25 mouse cellular contexts compared by ENCODE assay signal in the genomic region with DNA sequence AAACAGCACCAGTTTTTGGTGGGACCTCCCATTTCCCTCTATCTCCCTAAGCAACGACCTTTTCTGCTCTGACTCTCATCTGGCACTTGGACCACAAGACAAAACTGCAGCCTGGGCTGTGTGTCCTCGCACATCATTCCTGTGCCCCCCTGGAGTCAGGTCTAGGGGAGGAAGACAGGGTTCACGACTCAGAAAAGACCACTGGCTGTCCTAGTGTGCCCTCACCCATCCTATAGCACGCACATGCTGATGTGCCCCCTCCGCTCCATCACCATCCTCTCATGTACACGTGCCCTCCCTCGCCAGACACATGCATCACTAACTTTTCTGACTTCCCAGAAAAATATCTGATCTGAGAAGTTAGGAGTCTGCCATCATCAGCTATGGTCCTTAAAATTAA. TPM values are rescaled to one million over a fixed set of nuclear protein-coding genes. Genes with fewer than 3 reads are reported as not detected.
DNase-seq lines count a peak whose midpoint lies in the region; ATAC-seq and TF ChIP-seq lines count a peak whose summit lies in the region.
"Had no signal": no experiment of that assay in that cellular context is flagged by ENCODE, and none has a peak within 500 bp of the region (broad histone marks: within the 10 kb centered on the region; RNA-seq: fewer than 3 reads in every experiment).

No protein-coding gene starts in this region.

- no peak overlapping the region for H3ac ChIP-seq in myocyte (ENCODE audit: control insufficient read depth, insufficient read length)

- peak overlapping the region; percentile 68 for H3K4me3 ChIP-seq in gastrocnemius, adult 2 months
- no peak overlapping the region for H3K4me3 ChIP-seq in embryonic facial prominence, embryonic 12.5 days
- no peak overlapping the region for H3K4me3 ChIP-seq in embryonic facial prominence, embryonic 15.5 days (replicated peaks)
- H3K4me3 ChIP-seq in myocyte = peak overlapping the region; percentile 89
- H3K4me3 ChIP-seq: erythroblast, embryonic 14.5 days; forebrain, embryonic 15.5 days; heart, embryonic 13.5 days; hindbrain, embryonic 12.5 days had no signal

- ATAC-seq in embryonic facial prominence, embryonic 12.5 days (ENCODE audit: insufficient number of reproducible peaks, insufficient read depth, low FRiP score, low TSS enrichment) = no peak
- no peak for ATAC-seq in embryonic facial prominence, embryonic 15.5 days (ENCODE audit: insufficient number of reproducible peaks, low FRiP score, low TSS enrichment, low read depth)
- ATAC-seq in activated CD4-positive, CD25-positive, alpha-beta regulatory T cell, adult 4 months = no peak
- ATAC-seq: forebrain, embryonic 15.5 days; hindbrain, embryonic 16.5 days; inflammation-experienced regulatory T-cells, adult 6 months; intestine, postnatal 0 days; Patski had no signal

- H3K9me3 ChIP-seq in embryonic facial prominence, embryonic 12.5 days = no peaks in the 10 kb centered on the region
- no peaks in the 10 kb centered on the region for H3K9me3 ChIP-seq in embryonic facial prominence, embryonic 15.5 days (replicated peaks)
- H3K9me3 ChIP-seq: forebrain, embryonic 15.5 days; heart, embryonic 13.5 days; hindbrain, embryonic 12.5 days had no signal

- no peak for TF ChIP-seq CTCF in gastrocnemius, adult 2 months (IDR thresholded peaks at IDR 0.05)

- intact Hi-C loops in gastrocnemius, adult 2 months (cut with DNase I) = no loop called here

- peak overlapping the region; percentile 83; the same call in 1 of the 2 replicates for H3K4me2 ChIP-seq in embryonic facial prominence, embryonic 12.5 days (replicated peaks)
- peak overlapping the region; percentile 58; the same call in 1 of the 2 replicates for H3K4me2 ChIP-seq in embryonic facial prominence, embryonic 15.5 days (replicated peaks)
- peak overlapping the region; percentile 88 for H3K4me2 ChIP-seq in myocyte (ENCODE audit: low read depth)
- H3K4me2 ChIP-seq: forebrain, embryonic 15.5 days; heart, embryonic 13.5 days; hindbrain, embryonic 12.5 days had no signal

- no peak for DNase-seq in gastrocnemius, adult 2 months
- no peak for DNase-seq in gastrocnemius, adult 8-10 months (ENCODE audit: low spot score in 2 of 2)
- no peak for DNase-seq in cerebellum, postnatal 10 days
- DNase-seq: adrenal gland, adult 2 months; adrenal gland, postnatal 36 days; cerebellum, adult 11 months; cerebellum, adult 9-10 months; gastrocnemius, postnatal 25 days; heart, postnatal 4 days had no signal

- H3K27ac ChIP-seq in gastrocnemius, adult 2 months = peak overlapping the region; percentile 75; the same call in 1 of the 2 replicates
- H3K27ac ChIP-seq in embryonic facial prominence, embryonic 12.5 days = no peak overlapping the region
- 0 out of 2 replicates have a peak overlapping the region, but pooled peaks have one; percentile 86 for H3K27ac ChIP-seq in embryonic facial prominence, embryonic 15.5 days (replicated peaks)
- H3K27ac ChIP-seq: forebrain, embryonic 15.5 days; heart, embryonic 13.5 days; hindbrain, embryonic 12.5 days had no signal

- H3K27me3 ChIP-seq in embryonic facial prominence, embryonic 12.5 days = no peaks in the 10 kb centered on the region
- H3K27me3 ChIP-seq in embryonic facial prominence, embryonic 15.5 days = no peaks in the 10 kb centered on the region
- H3K27me3 ChIP-seq in myocyte (ENCODE audit: control insufficient read depth, insufficient read depth, insufficient read length) = no peaks in the 10 kb centered on the region
- H3K27me3 ChIP-seq: CH12.LX; forebrain, embryonic 15.5 days; heart, embryonic 13.5 days; hindbrain, embryonic 12.5 days; Patski had no signal

- TF ChIP-seq POLR2A in myocyte (IDR thresholded peaks at IDR 0.05; ENCODE audit: insufficient read length, low read depth) = peak; percentile 26

- H3K36me3 ChIP-seq in embryonic facial prominence, embryonic 12.5 days = peaks cover 25% of the 10 kb centered on the region
- peaks cover 10% of the 10 kb centered on the region; the same call in 1 of the 2 replicates for H3K36me3 ChIP-seq in embryonic facial prominence, embryonic 15.5 days
- peaks cover 30% of the 10 kb centered on the region for H3K36me3 ChIP-seq in myocyte (ENCODE audit: control insufficient read depth, insufficient read depth)
- H3K36me3 ChIP-seq: forebrain, embryonic 15.5 days; hindbrain, embryonic 12.5 days had no signal

- peaks cover 28% of the 10 kb centered on the region for H3K4me1 ChIP-seq in embryonic facial prominence, embryonic 12.5 days
- H3K4me1 ChIP-seq in embryonic facial prominence, embryonic 15.5 days = peaks cover 31% of the 10 kb centered on the region
- H3K4me1 ChIP-seq: forebrain, embryonic 15.5 days had no signal

- 85% methylated on average over 7 of the region's 7 CpGs for WGBS in embryonic facial prominence, embryonic 12.5 days
- 76% methylated on average over 7 of the region's 7 CpGs for WGBS in embryonic facial prominence, embryonic 15.5 days

- peaks cover 52% of the 10 kb centered on the region for H3K79me2 ChIP-seq in myocyte (ENCODE audit: control insufficient read depth, insufficient read depth)

- no peak overlapping the region for H3K9ac ChIP-seq in embryonic facial prominence, embryonic 12.5 days
- no peak overlapping the region for H3K9ac ChIP-seq in embryonic facial prominence, embryonic 15.5 days
- H3K9ac ChIP-seq: forebrain, embryonic 15.5 days; hindbrain, embryonic 12.5 days had no signal

TF ChIP-seq in myocyte, 11 proteins besides CTCF, POLR2A, EP300 and RAD21:
- TF ChIP-seq TCF3 (IDR thresholded peaks at IDR 0.05; ENCODE audit: insufficient read length, low read depth) = no peak
- peak; percentile 53 for TF ChIP-seq POLR2AphosphoS2 (IDR thresholded peaks at IDR 0.05; ENCODE audit: insufficient read length, low read depth)
- TF ChIP-seq E2F4 (IDR thresholded peaks at IDR 0.05; ENCODE audit: insufficient read depth) = no peak
- no peak for TF ChIP-seq USF1 (IDR thresholded peaks at IDR 0.05; ENCODE audit: low read depth)

RNA-seq across cellular contexts. Expression of gene Serpinf1, which starts 2.5 kb away (rescaled TPM):
- 100 to 1,000 TPM in 1 of 2 experiments, 10 to 100 TPM in 1; 55.5 to 168 TPM for total RNA-seq in gastrocnemius, adult 2 months (2021)
- 10 to 100 TPM; 21.1 to 74.1 (median 37.8) TPM for total RNA-seq in gastrocnemius, adult 8-10 months (2022)
- 224 and 237 TPM in 2 replicates for polyA plus RNA-seq in embryonic facial prominence, embryonic 12.5 days (2016; fragmentation: Nextera tagmentation; extraction: Ambion mirVana)
- polyA plus RNA-seq in embryonic facial prominence, embryonic 15.5 days (2015; fragmentation: Nextera tagmentation; extraction: Ambion mirVana) = 393 and 406 TPM in 2 replicates
- polyA plus RNA-seq in myocyte (2012; fragmentation: generic; extraction: Trizol) = 911 TPM
- polyA plus RNA-seq in activated CD4-positive, CD25-positive, alpha-beta regulatory T cell, adult 4 months (2017; shearing (Covaris generic)) = 1 to 10 TPM; 1.8 to 3.9 TPM

RNA-seq across cellular contexts. Expression of gene Serpinf2, which starts 19.4 kb away (rescaled TPM):
- total RNA-seq in gastrocnemius, adult 2 months (2021) = not detected
- under 1 TPM in 1 of 4 experiments, not detected in 3; 0.38 TPM for total RNA-seq in gastrocnemius, adult 8-10 months (2022)
- polyA plus RNA-seq in embryonic facial prominence, embryonic 12.5 days (2016; fragmentation: Nextera tagmentation; extraction: Ambion mirVana) = 0.08 and 0.14 TPM in 2 replicates
- 0.09 TPM in 1 of 2 replicates, not detected in the other for polyA plus RNA-seq in embryonic facial prominence, embryonic 15.5 days (2015; fragmentation: Nextera tagmentation; extraction: Ambion mirVana)
- polyA plus RNA-seq in myocyte (2012; fragmentation: generic; extraction: Trizol) = 0.06 TPM
- not detected for polyA plus RNA-seq in activated CD4-positive, CD25-positive, alpha-beta regulatory T cell, adult 4 months (2017; shearing (Covaris generic))
- total RNA-seq: gastrocnemius, postnatal 25 days; granulocyte monocyte progenitor cell, adult 5-6 weeks had no signal
- polyA plus RNA-seq: forebrain, embryonic 11.5 days; forebrain, embryonic 15.5 days; heart, postnatal 0 days; hindbrain, embryonic 12.5 days; inflammation-experienced regulatory T-cells, adult 6 months had no signal

RNA-seq across cellular contexts. Expression of gene Wdr81, which starts 34.5 kb away (rescaled TPM):
- 1 to 10 TPM; 4.9 to 6.4 TPM for total RNA-seq in gastrocnemius, adult 2 months (2021)
- total RNA-seq in gastrocnemius, adult 8-10 months (2022) = 1 to 10 TPM; 5.2 to 7.0 (median 6.2) TPM
- 7.0 and 7.1 TPM in 2 replicates for polyA plus RNA-seq in embryonic facial prominence, embryonic 12.5 days (2016; fragmentation: Nextera tagmentation; extraction: Ambion mirVana)
- polyA plus RNA-seq in embryonic facial prominence, embryonic 15.5 days (2015; fragmentation: Nextera tagmentation; extraction: Ambion mirVana) = 6.3 and 7.4 TPM in 2 replicates
- polyA plus RNA-seq in myocyte (2012; fragmentation: generic; extraction: Trizol) = 17.3 TPM
- polyA plus RNA-seq in activated CD4-positive, CD25-positive, alpha-beta regulatory T cell, adult 4 months (2017; shearing (Covaris generic)) = 1 to 10 TPM; 5.2 to 7.3 TPM

RNA-seq across cellular contexts. Expression of gene Tlcd2, which starts 41.5 kb away (rescaled TPM):
- 1 to 10 TPM; 2.6 to 3.1 TPM for total RNA-seq in gastrocnemius, adult 2 months (2021)
- 1 to 10 TPM; 1.9 to 2.9 (median 2.4) TPM for total RNA-seq in gastrocnemius, adult 8-10 months (2022)
- polyA plus RNA-seq in embryonic facial prominence, embryonic 12.5 days (2016; fragmentation: Nextera tagmentation; extraction: Ambion mirVana) = 26.6 and 28.7 TPM in 2 replicates
- 35.1 and 38.0 TPM in 2 replicates for polyA plus RNA-seq in embryonic facial prominence, embryonic 15.5 days (2015; fragmentation: Nextera tagmentation; extraction: Ambion mirVana)
- 2.9 TPM for polyA plus RNA-seq in myocyte (2012; fragmentation: generic; extraction: Trizol)
- 10 to 100 TPM in 1 of 2 experiments, 1 to 10 TPM in 1; 5.6 to 16.0 TPM for polyA plus RNA-seq in activated CD4-positive, CD25-positive, alpha-beta regulatory T cell, adult 4 months (2017; shearing (Covaris generic))

Comparison
In these comparisons a context has a peak if more than half of its experiments do, and no peak if none do; other contexts are left out.
1. H3K4me3 ChIP-seq: peak in gastrocnemius, adult 2 months (single experiment) and myocyte (single experiment); none in embryonic facial prominence, embryonic 12.5 days (single experiment) and embryonic facial prominence, embryonic 15.5 days (single experiment).
2. RNA of gene Serpinf1, which starts 2.5 kb away (polyA plus RNA-seq): 911 TPM in myocyte (single experiment), 393 to 406 TPM in embryonic facial prominence, embryonic 15.5 days and 224 to 237 TPM in embryonic facial prominence, embryonic 12.5 days; 1.8 to 3.9 TPM in activated CD4-positive, CD25-positive, alpha-beta regulatory T cell, adult 4 months; every median in the first group is over 10 times any median in the second.
3. Peak in every context shown above with its lines, with median percentiles within 50 percentile points of each other: H3K4me2 ChIP-seq.